Mouse (Mus musculus) CH12.LX (cell line): ENCODE measurements around the gene Egln1. TPM values are rescaled to one million over a fixed set of nuclear protein-coding genes. Genes with fewer than 3 reads are reported as not detected.

Source experiments
- DNase-seq: peaks from one replicate; pipeline ENCODE4 v3.0.0-alpha.2; 2013; ENCODE audit errors: extremely low read depth
- H3K27ac ChIP-seq: 2 replicates; pipeline ENCODE4 v1.5.1; 2012; ENCODE audit warnings: low read depth, mild to moderate bottlenecking, control low read depth, moderate library complexity; ENCODE audit not compliant: insufficient read depth
- H3K27me3 ChIP-seq: replicated peaks from 2 replicates; pipeline ENCODE3; 2012; ENCODE audit warnings: inconsistent platforms
- H3K36me3 ChIP-seq, 2 experiments: replicated peaks in 1 of 2; 2 replicates each; pipeline versions ENCODE3 to v1.6.1; 2012; ENCODE audit warnings: inconsistent platforms in 1 of 2, low read length in 1 of 2, mild to moderate bottlenecking in 1 of 2, mixed read lengths in 1 of 2, moderate library complexity in 1 of 2; ENCODE audit not compliant: control insufficient read depth in 1 of 2, insufficient read depth in 1 of 2
- H3K4me1 ChIP-seq, 2 experiments: 2 replicates each; pipeline ENCODE4 v1.6.1; 2012; ENCODE audit warnings: inconsistent platforms in 1 of 2, moderate library complexity in 1 of 2; ENCODE audit not compliant: insufficient read depth in 2 of 2, control insufficient read depth in 1 of 2
- H3K4me2 ChIP-seq: 2 replicates; pipeline ENCODE4 v1.6.1; 2012; ENCODE audit warnings: low read depth, mild to moderate bottlenecking, control low read depth; ENCODE audit not compliant: poor library complexity, insufficient read depth, severe bottlenecking
- H3K4me3 ChIP-seq, 3 experiments: fragments of 150-350 bp in 1 of 3; sonication (generic) in 1 of 3; replicated peaks in 1 of 3; 2 replicates each; pipeline versions ENCODE3 to v1.5.1; 2011 to 2012; ENCODE audit warnings: low read depth in 2 of 3, low read length in 2 of 3, mild to moderate bottlenecking in 2 of 3, moderate library complexity in 2 of 3, control low read depth in 1 of 3, improper control_type of control experiment in 1 of 3, inconsistent platforms in 1 of 3, mixed read lengths in 1 of 3; ENCODE audit not compliant: poor library complexity in 1 of 3
- H3K79me2 ChIP-seq: replicated peaks from 2 replicates; pipeline ENCODE4 v1.6.1; 2012; ENCODE audit warnings: mild to moderate bottlenecking, moderate library complexity; ENCODE audit not compliant: control insufficient read depth, poor library complexity, insufficient read depth, severe bottlenecking; ENCODE audit errors: extremely low read depth
- H3K9ac ChIP-seq: 2 replicates; pipeline ENCODE4 v1.6.1; 2012; ENCODE audit warnings: low read depth, mild to moderate bottlenecking, control low read depth, moderate library complexity; ENCODE audit not compliant: insufficient read depth
- H3K9me3 ChIP-seq: replicated peaks from 2 replicates; pipeline ENCODE3; 2012; ENCODE audit warnings: low read length, inconsistent platforms, mixed read lengths
- CHD2 ChIP-seq: IDR thresholded peaks from 2 replicates; pipeline ENCODE4 v1.6.1; 2011; ENCODE audit warnings: low read length, improper control_type of control experiment
- CTCF ChIP-seq, 2 experiments: IDR thresholded peaks in 1 of 2; conservative IDR thresholded peaks in 1 of 2; 2 replicates each; pipeline ENCODE4 v1.5.1; 2011 to 2012; ENCODE audit warnings: low read depth in 2 of 2, low read length in 2 of 2, improper control_type of control experiment in 1 of 2, inconsistent platforms in 1 of 2, mild to moderate bottlenecking in 1 of 2, moderate library complexity in 1 of 2
- E2F4 ChIP-seq: IDR thresholded peaks from 2 replicates; pipeline ENCODE4 v1.6.1; 2011; ENCODE audit warnings: low read depth, low read length, improper control_type of control experiment; ENCODE audit not compliant: insufficient replicate concordance
- ELF1 ChIP-seq: IDR thresholded peaks from 2 replicates; pipeline ENCODE4 v1.6.1; 2014; ENCODE audit warnings: low read depth, mild to moderate bottlenecking, inconsistent platforms, low read length, improper control_type of control experiment
- ETS1 ChIP-seq: conservative IDR thresholded peaks from 2 replicates; pipeline ENCODE4 v1.6.1; 2012; ENCODE audit warnings: low read depth, mild to moderate bottlenecking, inconsistent platforms, low read length, improper control_type of control experiment, moderate library complexity
- IRF4 ChIP-seq: IDR thresholded peaks from 2 replicates; pipeline ENCODE4 v1.6.1; 2014; ENCODE audit warnings: low read depth, mild to moderate bottlenecking, inconsistent platforms, low read length, improper control_type of control experiment
- JUN ChIP-seq: IDR thresholded peaks from 2 replicates; pipeline ENCODE4 v1.6.1; 2011; ENCODE audit warnings: low read depth, mild to moderate bottlenecking, low read length, improper control_type of control experiment, moderate library complexity; ENCODE audit not compliant: insufficient read depth
- JUND ChIP-seq: conservative IDR thresholded peaks from 2 replicates; pipeline ENCODE4 v1.6.1; 2011; ENCODE audit warnings: low read depth, low read length, improper control_type of control experiment
- KAT2A ChIP-seq: IDR thresholded peaks from 2 replicates; pipeline ENCODE4 v1.6.1; 2012; ENCODE audit warnings: low read length, improper control_type of control experiment, inconsistent platforms; ENCODE audit not compliant: insufficient replicate concordance
- MAFK ChIP-seq: IDR thresholded peaks from 2 replicates; pipeline ENCODE4 v1.6.1; 2011; ENCODE audit warnings: low read length, improper control_type of control experiment; ENCODE audit not compliant: insufficient replicate concordance
- MAX ChIP-seq: IDR thresholded peaks from 2 replicates; pipeline ENCODE4 v1.6.1; 2011; ENCODE audit warnings: low read length, improper control_type of control experiment
- MAZ ChIP-seq: IDR thresholded peaks from 2 replicates; pipeline ENCODE4 v1.6.1; 2012; ENCODE audit warnings: low read depth, mild to moderate bottlenecking, inconsistent platforms, low read length, improper control_type of control experiment, moderate library complexity
- MEF2A ChIP-seq: IDR thresholded peaks from 2 replicates; pipeline ENCODE4 v1.6.1; 2014; ENCODE audit warnings: low read depth, mild to moderate bottlenecking, inconsistent platforms, low read length, improper control_type of control experiment, borderline replicate concordance
- MXI1 ChIP-seq: IDR thresholded peaks from 2 replicates; pipeline ENCODE4 v1.6.1; 2011; ENCODE audit warnings: mild to moderate bottlenecking, low read depth, low read length, improper control_type of control experiment
- MYC ChIP-seq: IDR thresholded peaks from 2 replicates; pipeline ENCODE4 v1.6.1; 2011; ENCODE audit warnings: low read depth, mild to moderate bottlenecking, improper control_type of control experiment, low read length
- PAX5 ChIP-seq: IDR thresholded peaks from 2 replicates; pipeline ENCODE4 v1.6.1; 2012; ENCODE audit warnings: low read length, inconsistent platforms, mixed read lengths
- RAD21 ChIP-seq: IDR thresholded peaks from 2 replicates; pipeline ENCODE4 v1.6.1; 2011; ENCODE audit warnings: low read depth, mild to moderate bottlenecking, low read length, improper control_type of control experiment, moderate library complexity
- SMC3 ChIP-seq: IDR thresholded peaks from 2 replicates; pipeline ENCODE4 v1.6.1; 2011; ENCODE audit warnings: low read depth, low read length, improper control_type of control experiment
- UBTF ChIP-seq: IDR thresholded peaks from 2 replicates; pipeline ENCODE4 v1.6.1; 2012; ENCODE audit warnings: low read depth, mild to moderate bottlenecking, inconsistent platforms, low read length, improper control_type of control experiment, moderate library complexity
- USF1 ChIP-seq: IDR thresholded peaks from 2 replicates; pipeline ENCODE4 v1.6.1; 2014; ENCODE audit warnings: low read depth, mild to moderate bottlenecking, inconsistent platforms, low read length, improper control_type of control experiment
- USF2 ChIP-seq: conservative IDR thresholded peaks from 2 replicates; pipeline ENCODE4 v1.6.1; 2011; ENCODE audit warnings: low read depth, low read length, improper control_type of control experiment
- ZKSCAN1 ChIP-seq: IDR thresholded peaks from 2 replicates; pipeline ENCODE4 v1.6.1; 2012; ENCODE audit warnings: low read depth, inconsistent platforms, low read length, improper control_type of control experiment, borderline replicate concordance
- ZMIZ1 ChIP-seq: IDR thresholded peaks from 2 replicates; pipeline ENCODE4 v1.6.1; 2012; ENCODE audit warnings: low read depth, mild to moderate bottlenecking, inconsistent platforms, low read length, improper control_type of control experiment
- dilution Hi-C: fragments of 300-500 bp; cut with MboI; formaldehyde crosslinking; loops from 2 replicates; pipeline ENCODE4 v1.14.3; 2020; ENCODE audit warnings: low sequenced_read_pairs; ENCODE audit not compliant: extremely low pct_unique_long_range_greater_than_20kb, extremely low pct_ligation_motif_present
- in situ Hi-C: fragments of 300-500 bp; cut with MboI; formaldehyde crosslinking; loops from 3 replicates; pipeline ENCODE4 v1.14.3; 2019; ENCODE audit warnings: low sequenced_read_pairs, low pct_ligation_motif_present, low pct_unique_long_range_greater_than_20kb, mixed read lengths
- polyA plus RNA-seq: library from polyadenylated mRNA; unstranded; fragments of >175 nt; gene quantifications from 2 replicates; pipeline ENCODE4 v1.2.1, GENCODE M21; 2012; ENCODE audit warnings: low read depth; ENCODE audit not compliant: insufficient read length
- total RNA-seq, 2 experiments: library from RNA; depleted of rRNA; stranded (reverse); fragments of 300-350 nt in 1 of 2; fragments of >200 nt in 1 of 2; gene quantifications; 2 replicates each; pipeline ENCODE4 v1.2.3; 2012 to 2014

The Egln1 gene
- total and polyA plus RNA-seq, 3 experiments, result 19.0 to 34.7 (median 31.0) TPM

- in situ Hi-C loops, result no loop called here
- H3K4me2 ChIP-seq, result no peak overlapping the region
- no peaks in the 10 kb centered on the region for H3K9me3 ChIP-seq
- H3K9ac ChIP-seq, result no peak overlapping the region
- no peaks in the 10 kb centered on the region for H3K27me3 ChIP-seq
- peaks cover 13 to 40% of the 10 kb centered on the region in 2 experiments for H3K4me1 ChIP-seq
- H3K79me2 ChIP-seq, result peaks cover 62% of the 10 kb centered on the region
- no peak overlapping the region for H3K4me3 ChIP-seq
- DNase-seq, result no peak
- TF ChIP-seq ZMIZ1 (no peak), USF2 (no peak), CTCF (conservative IDR thresholded peaks at IDR 0.05 in 1 of 2, IDR thresholded peaks at IDR 0.05 in 1 of 2; ENCODE audit: low read depth in 2 of 2, low read length in 2 of 2) (no peak), IRF4 (no peak), CHD2 (no peak), ETS1 (no peak), MAX (no peak)
- dilution Hi-C loops, result no loop called here
- H3K27ac ChIP-seq, result no peak overlapping the region
- H3K36me3 ChIP-seq, result peaks cover 24 to 66% of the 10 kb centered on the region in 2 experiments
These were observed 82.0 kb downstream of the Egln1 start for GRCm38 (mm10) chr8:124867126-124867525.

DNA sequence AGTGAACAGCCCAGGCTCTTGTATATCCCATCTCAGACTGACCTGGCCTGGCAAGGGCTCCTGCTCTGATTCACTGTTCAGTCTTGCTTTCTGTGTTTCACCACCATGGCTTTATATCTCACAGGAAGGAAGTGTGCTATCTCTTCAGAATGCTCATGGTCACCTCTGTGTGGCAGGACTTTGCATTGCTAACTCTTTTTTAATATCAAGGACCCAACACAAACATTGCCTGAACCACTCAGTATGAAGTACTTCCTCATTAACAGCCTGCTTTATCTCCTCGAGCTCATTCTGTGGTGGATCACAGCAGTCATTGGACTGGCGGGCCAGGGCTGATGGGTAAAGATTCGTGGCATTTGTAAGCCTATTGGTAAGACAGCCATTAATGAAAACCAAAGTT is 82.5 kb downstream of the Egln1 start:
- Histone ChIP-seq H3K4me3 (no peak overlapping the region), H3K4me2 (no peak overlapping the region), H3K27me3 (no peaks in the 10 kb centered on the region), H3K79me2 (peaks cover 64% of the 10 kb centered on the region), H3K36me3 (peaks cover 20 to 61% of the 10 kb centered on the region in 2 experiments), H3K4me1 (peaks cover 13 to 42% of the 10 kb centered on the region in 2 experiments), H3K27ac (no peak overlapping the region), H3K9ac (no peak overlapping the region), H3K9me3 (no peaks in the 10 kb centered on the region)
- TF ChIP-seq MAX, result no peak
- no peak for TF ChIP-seq ZKSCAN1
- TF ChIP-seq CTCF (conservative IDR thresholded peaks at IDR 0.05 in 1 of 2, IDR thresholded peaks at IDR 0.05 in 1 of 2; ENCODE audit: low read depth in 2 of 2, low read length in 2 of 2), result no peak
- no peak for TF ChIP-seq UBTF
- no peak for TF ChIP-seq MXI1
- no peak for TF ChIP-seq SMC3
- no peak for TF ChIP-seq USF1
- TF ChIP-seq MAZ, result no peak
- no peak for TF ChIP-seq MYC
- no peak for TF ChIP-seq JUND
- TF ChIP-seq JUN, result no peak
- no peak for TF ChIP-seq MAFK
- TF ChIP-seq ELF1, result no peak
- no peak for TF ChIP-seq KAT2A
- no peak for TF ChIP-seq RAD21
- no peak for TF ChIP-seq E2F4
- no peak for TF ChIP-seq PAX5
- no peak for TF ChIP-seq MEF2A
- TF ChIP-seq USF2, result no peak
- in situ Hi-C loops, result no loop called here
- dilution Hi-C loops, result no loop called here
- no peak for DNase-seq
